7 mouse cellular contexts compared by ENCODE assay signal in the genomic region with DNA sequence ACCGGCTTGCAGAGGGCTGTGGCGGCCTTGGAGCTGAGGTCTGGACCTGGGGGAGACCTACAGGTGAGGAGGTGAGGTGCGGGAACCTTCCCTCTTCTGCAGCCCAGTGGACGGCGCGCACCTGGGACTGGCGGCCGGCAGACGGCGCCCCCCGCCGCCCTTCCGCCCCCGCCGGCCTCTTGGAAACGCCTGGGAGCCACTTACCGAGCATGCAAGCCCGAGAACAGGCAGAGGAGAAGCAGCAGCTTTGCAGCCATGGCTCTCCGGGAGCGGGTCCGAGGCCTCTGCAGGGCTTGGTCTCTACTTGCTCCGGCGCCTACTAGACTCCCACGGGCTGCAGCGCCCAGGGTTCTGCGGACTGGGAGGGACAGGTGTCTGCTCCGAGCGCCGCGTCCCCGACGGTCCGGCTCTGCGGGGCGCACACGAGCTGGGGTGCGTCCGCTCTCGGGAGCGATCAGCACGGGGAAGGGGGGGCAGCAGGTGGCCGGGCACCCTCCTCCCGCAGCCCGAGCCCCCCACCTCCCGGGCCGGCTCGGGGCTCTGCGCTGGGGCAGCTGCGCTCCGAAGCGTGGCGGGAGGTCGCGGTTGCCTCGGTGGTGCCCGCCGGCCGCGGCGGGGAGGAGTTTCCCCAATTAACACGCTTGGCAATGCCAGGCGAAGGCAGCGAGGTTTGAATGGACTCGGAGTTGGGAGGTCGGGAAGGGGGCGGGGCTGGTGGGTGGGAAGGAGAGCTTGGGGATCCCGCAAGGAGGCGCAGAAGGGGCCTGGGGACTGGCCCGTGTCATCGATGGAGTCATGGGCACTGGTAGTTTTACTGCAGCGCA. TPM values are rescaled to one million over a fixed set of nuclear protein-coding genes. Genes with fewer than 3 reads are reported as not detected.
DNase-seq lines count a peak whose midpoint lies in the region; ATAC-seq and TF ChIP-seq lines count a peak whose summit lies in the region.

A gene (minus strand): TSS at position 672 of the 824 bp plus-strand sequence.

- no peak for DNase-seq in lung, postnatal 0 days (ENCODE audit: low spot score)
- no peak for DNase-seq in lung, postnatal 25 days (ENCODE audit: low spot score)
- DNase-seq in embryo, embryonic 9.5 days (ENCODE audit: extremely low spot score), result peak; percentile 49
- peak; percentile 32 to 52 for DNase-seq in right cerebral cortex, adult 2 months (ENCODE audit: low spot score in 2 of 2)

- no peaks in the 10 kb centered on the region for H3K4me1 ChIP-seq in lung, postnatal 0 days (ENCODE audit: insufficient read depth, low read depth, low read length)
- peaks cover 7% of the 10 kb centered on the region for H3K4me1 ChIP-seq in hindbrain, embryonic 15.5 days (replicated peaks)
- peaks cover 8% of the 10 kb centered on the region for H3K4me1 ChIP-seq in limb, embryonic 13.5 days

- WGBS in lung, postnatal 0 days, result 3% methylated on average over 63 of the region's 71 CpGs
- under 1% methylated on average over 67 of the region's 71 CpGs for WGBS in hindbrain, embryonic 15.5 days
- WGBS in limb, embryonic 13.5 days, result under 1% methylated on average over 63 of the region's 71 CpGs

- H3K4me2 ChIP-seq in lung, postnatal 0 days (replicated peaks; ENCODE audit: low read depth, low read length), result peak within 1 kb of the TSS; percentile 56
- H3K4me2 ChIP-seq in hindbrain, embryonic 15.5 days, result peak within 1 kb of the TSS; percentile 95
- H3K4me2 ChIP-seq in limb, embryonic 13.5 days (replicated peaks), result peak within 1 kb of the TSS; percentile 92

- no peak for TF ChIP-seq CTCF in lung, postnatal 0 days (IDR thresholded peaks at IDR 0.05)

- no peaks in the 10 kb centered on the region for H3K9me3 ChIP-seq in lung, postnatal 0 days (ENCODE audit: low read length)
- H3K9me3 ChIP-seq in hindbrain, embryonic 15.5 days, result no peaks in the 10 kb centered on the region
- no peaks in the 10 kb centered on the region for H3K9me3 ChIP-seq in limb, embryonic 13.5 days

- ATAC-seq in lung, postnatal 0 days, result no peak
- peak; percentile 86 for ATAC-seq in hindbrain, embryonic 15.5 days (ENCODE audit: low FRiP score, low read depth)
- ATAC-seq in limb, embryonic 13.5 days (ENCODE audit: low FRiP score, low read depth), result no peak
- no peak for ATAC-seq in megakaryocyte-erythroid progenitor cell, adult 5-6 weeks (replicated peaks; ENCODE audit: low FRiP score, low TSS enrichment, poor library complexity, severe bottlenecking)

- peaks cover 10% of the 10 kb centered on the region; the same call in 1 of the 2 replicates for H3K27me3 ChIP-seq in lung, postnatal 0 days (replicated peaks; ENCODE audit: insufficient read depth, low read length)
- 0 out of 2 replicates have a peak, but pooled peaks cover 7% of the 10 kb centered on the region for H3K27me3 ChIP-seq in hindbrain, embryonic 15.5 days
- peaks cover 54% of the 10 kb centered on the region for H3K27me3 ChIP-seq in limb, embryonic 13.5 days

- no peak for TF ChIP-seq EP300 in lung, postnatal 0 days (IDR thresholded peaks at IDR 0.05)

- H3K9ac ChIP-seq in lung, postnatal 0 days (replicated peaks; ENCODE audit: low read depth), result no peak within 1 kb of the TSS
- peak within 1 kb of the TSS; percentile 75 for H3K9ac ChIP-seq in hindbrain, embryonic 15.5 days
- peak within 1 kb of the TSS; percentile 61 for H3K9ac ChIP-seq in limb, embryonic 13.5 days

- H3K4me3 ChIP-seq in lung, postnatal 0 days (ENCODE audit: low read depth, low read length), result peak within 1 kb of the TSS; percentile 25
- peak within 1 kb of the TSS; percentile 90 for H3K4me3 ChIP-seq in hindbrain, embryonic 15.5 days
- peak within 1 kb of the TSS; percentile 56 for H3K4me3 ChIP-seq in limb, embryonic 13.5 days

- H3K27ac ChIP-seq in lung, postnatal 0 days (ENCODE audit: low read length), result no peak within 1 kb of the TSS
- H3K27ac ChIP-seq in hindbrain, embryonic 15.5 days (replicated peaks), result peak within 1 kb of the TSS; percentile 71
- H3K27ac ChIP-seq in limb, embryonic 13.5 days, result no peak within 1 kb of the TSS

- no peaks in the 10 kb centered on the region for H3K36me3 ChIP-seq in lung, postnatal 0 days (ENCODE audit: insufficient read depth, low read length)
- H3K36me3 ChIP-seq in hindbrain, embryonic 15.5 days, result no peaks in the 10 kb centered on the region
- H3K36me3 ChIP-seq in limb, embryonic 13.5 days, result no peaks in the 10 kb centered on the region

RNA-seq across cellular contexts. Expression of the gene that starts here (rescaled TPM):
- polyA plus RNA-seq in lung, postnatal 0 days (2015; fragmentation: Nextera tagmentation; extraction: Ambion mirVana), result 0.07 and 0.12 TPM in 2 replicates
- 7.5 and 8.5 TPM in 2 replicates for polyA plus RNA-seq in hindbrain, embryonic 15.5 days (2015; fragmentation: Nextera tagmentation; extraction: Ambion mirVana)
- 0.65 and 1.5 TPM in 2 replicates for polyA plus RNA-seq in limb, embryonic 13.5 days (2015; fragmentation: Nextera tagmentation; extraction: Ambion mirVana)
- total RNA-seq in megakaryocyte-erythroid progenitor cell, adult 5-6 weeks (2014; fragmentation: Nextera tagmentation), result not detected in 2 replicates
- not detected in 2 replicates for total RNA-seq in megakaryocyte-erythroid progenitor cell, adult 5-6 weeks (2017)

Comparison
In these comparisons a context has a peak if more than half of its experiments do, and no peak if none do; other contexts are left out.
1. DNase-seq: peak in embryo, embryonic 9.5 days (single experiment) and right cerebral cortex, adult 2 months (2 of 2); none in lung, postnatal 0 days (single experiment) and lung, postnatal 25 days (single experiment).
2. H3K4me3 ChIP-seq: peak in every context shown above with its lines; median percentile 90 in hindbrain, embryonic 15.5 days; 56 in limb, embryonic 13.5 days; 25 in lung, postnatal 0 days.
3. Peak in every context shown above with its lines, with median percentiles within 50 percentile points of each other: H3K4me2 ChIP-seq.